Mouse (Mus musculus): Measurements from ENCODE around the gene Arid1b. TPM values are rescaled to one million over a fixed set of nuclear protein-coding genes. Genes with fewer than 3 reads are reported as not detected.

The Arid1b gene
- polyA plus RNA-seq, 1 experiment from 2014 or later: 9.6 TPM

GRCm38 (mm10) chr17:5201859-5202598 is 207.9 kb downstream of the Arid1b start:
- no peak overlapping the region for H3K4me3 ChIP-seq
- H3K27ac ChIP-seq: no peak overlapping the region
- no peaks in the 10 kb centered on the region for H3K27me3 ChIP-seq (ENCODE audit: poor library complexity, severe bottlenecking)
- H3K36me3 ChIP-seq (replicated peaks): no peaks in the 10 kb centered on the region
- no peaks in the 10 kb centered on the region for H3K9me3 ChIP-seq
- H3K4me1 ChIP-seq: peaks cover 30% of the 10 kb centered on the region
- WGBS: 87% methylated on average over 6 of the region's 6 CpGs
- no peak for DNase-seq (ENCODE audit: extremely low spot score, low spot score)

- DNase-seq (ENCODE audit: extremely low spot score, low spot score): no peak
These were observed 208.6 kb downstream of the Arid1b start for GRCm38 (mm10) chr17:5202756-5203155.

GRCm38 (mm10) chr17:5203346-5204102 is 209.4 kb downstream of the Arid1b start:
- WGBS: 91% methylated on average over 10 of the region's 10 CpGs

More at GRCm38 (mm10) chr17:5202756-5203155, 208.6 kb downstream of the Arid1b start:
- Histone ChIP-seq H3K4me1 (peaks cover 29% of the 10 kb centered on the region), H3K27ac (no peak overlapping the region), H3K27me3 (ENCODE audit: poor library complexity, severe bottlenecking) (no peaks in the 10 kb centered on the region), H3K4me3 (no peak overlapping the region), H3K36me3 (replicated peaks) (no peaks in the 10 kb centered on the region), H3K9me3 (no peaks in the 10 kb centered on the region)
- WGBS: 95% methylated on average over 5 of the region's 5 CpGs

GRCm38 (mm10) chr17:5204103-5204665 is 210.1 kb downstream of the Arid1b start:
- no peak for DNase-seq (ENCODE audit: extremely low spot score, low spot score)
- H3K4me1 ChIP-seq: peaks cover 22% of the 10 kb centered on the region
- no peaks in the 10 kb centered on the region for H3K9me3 ChIP-seq
- H3K4me3 ChIP-seq: no peak overlapping the region
- no peaks in the 10 kb centered on the region for H3K27me3 ChIP-seq (ENCODE audit: poor library complexity, severe bottlenecking)
- no peaks in the 10 kb centered on the region for H3K36me3 ChIP-seq (replicated peaks)
- 94% methylated on average over 9 of the region's 9 CpGs for WGBS
- H3K27ac ChIP-seq: no peak overlapping the region

More at GRCm38 (mm10) chr17:5203346-5204102, 209.4 kb downstream of the Arid1b start:
- no peak overlapping the region for H3K27ac ChIP-seq
- H3K36me3 ChIP-seq (replicated peaks): no peaks in the 10 kb centered on the region
- peaks cover 22% of the 10 kb centered on the region for H3K4me1 ChIP-seq
- H3K9me3 ChIP-seq: no peaks in the 10 kb centered on the region
- H3K4me3 ChIP-seq: no peak overlapping the region
- H3K27me3 ChIP-seq (ENCODE audit: poor library complexity, severe bottlenecking): no peaks in the 10 kb centered on the region
- no peak for DNase-seq (ENCODE audit: extremely low spot score, low spot score)

GRCm38 (mm10) chr17:5205163-5205581 is 211.0 kb downstream of the Arid1b start:
- H3K4me1 ChIP-seq: peaks cover 22% of the 10 kb centered on the region
- 86% methylated on average over 7 of the region's 7 CpGs for WGBS
- no peak overlapping the region for H3K27ac ChIP-seq
- H3K4me3 ChIP-seq: no peak overlapping the region
- DNase-seq (ENCODE audit: extremely low spot score, low spot score): no peak
- H3K9me3 ChIP-seq: no peaks in the 10 kb centered on the region
- H3K36me3 ChIP-seq (replicated peaks): no peaks in the 10 kb centered on the region
- H3K27me3 ChIP-seq (ENCODE audit: poor library complexity, severe bottlenecking): no peaks in the 10 kb centered on the region

- H3K4me1 ChIP-seq: peaks cover 26% of the 10 kb centered on the region
- no peak for DNase-seq (ENCODE audit: extremely low spot score, low spot score)
- H3K27me3 ChIP-seq (ENCODE audit: poor library complexity, severe bottlenecking): no peaks in the 10 kb centered on the region
- H3K9me3 ChIP-seq: no peaks in the 10 kb centered on the region
- H3K27ac ChIP-seq: no peak overlapping the region
- WGBS: 83% methylated on average over 9 of the region's 9 CpGs
- H3K4me3 ChIP-seq: no peak overlapping the region
- no peaks in the 10 kb centered on the region for H3K36me3 ChIP-seq (replicated peaks)
These were observed 212.6 kb downstream of the Arid1b start for GRCm38 (mm10) chr17:5206731-5207130.

GRCm38 (mm10) chr17:5207881-5208280 is 213.7 kb downstream of the Arid1b start:
- H3K4me1 ChIP-seq: peaks cover 29% of the 10 kb centered on the region
- no peaks in the 10 kb centered on the region for H3K36me3 ChIP-seq (replicated peaks)
- WGBS: 93% methylated on average over 8 of the region's 8 CpGs
- no peak overlapping the region for H3K4me3 ChIP-seq
- DNase-seq (ENCODE audit: extremely low spot score, low spot score): no peak
- no peaks in the 10 kb centered on the region for H3K9me3 ChIP-seq
- H3K27me3 ChIP-seq (ENCODE audit: poor library complexity, severe bottlenecking): no peaks in the 10 kb centered on the region
- no peak overlapping the region for H3K27ac ChIP-seq

- DNase-seq (ENCODE audit: extremely low spot score, low spot score): no peak
- no peaks in the 10 kb centered on the region for H3K36me3 ChIP-seq (replicated peaks)
- no peaks in the 10 kb centered on the region for H3K9me3 ChIP-seq
- H3K27ac ChIP-seq: no peak overlapping the region
- H3K4me3 ChIP-seq: no peak overlapping the region
- H3K4me1 ChIP-seq: peaks cover 33% of the 10 kb centered on the region
- H3K27me3 ChIP-seq (ENCODE audit: poor library complexity, severe bottlenecking): no peaks in the 10 kb centered on the region
- 53% methylated on average over 3 of the region's 3 CpGs for WGBS
These were observed 214.2 kb downstream of the Arid1b start for GRCm38 (mm10) chr17:5208362-5208761.

- H3K27me3 ChIP-seq (ENCODE audit: poor library complexity, severe bottlenecking): no peaks in the 10 kb centered on the region
- no peaks in the 10 kb centered on the region for H3K9me3 ChIP-seq
- 94% methylated on average over 1 of the region's 1 CpGs for WGBS
- H3K4me1 ChIP-seq: peaks cover 34% of the 10 kb centered on the region
- H3K36me3 ChIP-seq (replicated peaks): no peaks in the 10 kb centered on the region
- no peak overlapping the region for H3K4me3 ChIP-seq
- DNase-seq (ENCODE audit: extremely low spot score, low spot score): no peak
- H3K27ac ChIP-seq: no peak overlapping the region
These were observed 214.9 kb downstream of the Arid1b start for GRCm38 (mm10) chr17:5209076-5209475.

GRCm38 (mm10) chr17:5210101-5210727 is 216.1 kb downstream of the Arid1b start:
- Histone ChIP-seq H3K4me1 (peaks cover 34% of the 10 kb centered on the region), H3K9me3 (no peaks in the 10 kb centered on the region), H3K27ac (no peak overlapping the region), H3K36me3 (replicated peaks) (no peaks in the 10 kb centered on the region), H3K4me3 (no peak overlapping the region), H3K27me3 (ENCODE audit: poor library complexity, severe bottlenecking) (no peaks in the 10 kb centered on the region)
- DNase-seq (ENCODE audit: extremely low spot score, low spot score): no peak
- 94% methylated on average over 6 of the region's 6 CpGs for WGBS

GRCm38 (mm10) chr17:5210891-5211290 is 216.8 kb downstream of the Arid1b start:
- no peak overlapping the region for H3K27ac ChIP-seq
- no peaks in the 10 kb centered on the region for H3K36me3 ChIP-seq (replicated peaks)
- H3K4me3 ChIP-seq: no peak overlapping the region
- WGBS: 95% methylated on average over 7 of the region's 7 CpGs
- DNase-seq (ENCODE audit: extremely low spot score, low spot score): no peak
- no peaks in the 10 kb centered on the region for H3K27me3 ChIP-seq (ENCODE audit: poor library complexity, severe bottlenecking)
- peaks cover 34% of the 10 kb centered on the region for H3K4me1 ChIP-seq
- H3K9me3 ChIP-seq: no peaks in the 10 kb centered on the region

- Histone ChIP-seq H3K9me3 (no peaks in the 10 kb centered on the region), H3K36me3 (replicated peaks) (no peaks in the 10 kb centered on the region), H3K4me1 (peaks cover 29% of the 10 kb centered on the region), H3K27ac (no peak overlapping the region), H3K27me3 (ENCODE audit: poor library complexity, severe bottlenecking) (no peaks in the 10 kb centered on the region), H3K4me3 (no peak overlapping the region)
- DNase-seq (ENCODE audit: extremely low spot score, low spot score): no peak
- 85% methylated on average over 12 of the region's 12 CpGs for WGBS
These were observed 218.0 kb downstream of the Arid1b start for GRCm38 (mm10) chr17:5212166-5212565.

Measured in forebrain, embryonic 10.5 days (tissue).